Mouse (Mus musculus) liver, adult 2 months (tissue): ENCODE measurements around the gene Col26a1. TPM values are rescaled to one million over a fixed set of nuclear protein-coding genes. Genes with fewer than 3 reads are reported as not detected.
"Not testable (repeated sequence)": the region's sequence is repeated elsewhere in the genome, so short reads cannot be mapped to it uniquely, and the experiment has no call there.

Source experiments
- DNase-seq: peaks from one replicate; pipeline ENCODE4 v3.0.0-alpha.2; 2011; ENCODE audit warnings: low read depth, low spot score; ENCODE audit errors: extremely low read depth
- H3K27ac ChIP-seq: fragments of 200-500 bp; replicated peaks from 2 replicates; pipeline ENCODE4 v1.5.1; 2012; ENCODE audit warnings: low read depth, mild to moderate bottlenecking, control low read depth, inconsistent platforms, low read length; ENCODE audit not compliant: insufficient read depth
- H3K27me3 ChIP-seq: fragments of 200-500 bp; 2 replicates; pipeline ENCODE4 v1.6.1; 2012; ENCODE audit warnings: mild to moderate bottlenecking, moderate library complexity, low read length, inconsistent platforms; ENCODE audit not compliant: control insufficient read depth, insufficient read depth
- H3K36me3 ChIP-seq: fragments of 200-500 bp; 2 replicates; pipeline ENCODE4 v1.6.1; 2012; ENCODE audit warnings: low read length, inconsistent platforms; ENCODE audit not compliant: control insufficient read depth, insufficient read depth
- H3K4me1 ChIP-seq: fragments of 200-500 bp; 2 replicates; pipeline ENCODE4 v1.6.1; 2011; ENCODE audit warnings: low read length; ENCODE audit not compliant: control insufficient read depth, insufficient read depth
- H3K4me3 ChIP-seq: fragments of 200-500 bp; 2 replicates; pipeline ENCODE4 v1.5.1; 2011; ENCODE audit warnings: low read depth, mild to moderate bottlenecking, control low read depth, low read length, moderate library complexity; ENCODE audit not compliant: insufficient read depth
- H3K79me2 ChIP-seq: fragments of 200-500 bp; 2 replicates; pipeline ENCODE4 v1.6.1; 2012; ENCODE audit warnings: inconsistent platforms, mild to moderate bottlenecking, low read length, moderate library complexity; ENCODE audit not compliant: control insufficient read depth, insufficient read depth
- H3K9ac ChIP-seq: fragments of 200-500 bp; 2 replicates; pipeline ENCODE4 v1.6.1; 2012; ENCODE audit warnings: low read depth, mild to moderate bottlenecking, control low read depth, inconsistent platforms, low read length
- CTCF ChIP-seq: fragments of 200-500 bp; IDR thresholded peaks from 2 replicates; pipeline ENCODE4 v1.5.1; 2011; ENCODE audit warnings: low read depth, low read length, control low read depth
- POLR2A ChIP-seq: fragments of 200-500 bp; IDR thresholded peaks from 2 replicates; pipeline ENCODE4 v1.6.1; 2011; ENCODE audit warnings: low read length, control low read depth; ENCODE audit not compliant: insufficient read depth; ENCODE audit errors: extremely low read depth
- WGBS: fragments of 180-500 bp; shearing (Covaris S2); methylation state at CpG from one replicate; pipeline ENCODE4 v1.1.7; 2018; 5-methylcytosine and 5-hydroxymethylcytosine counted together
- polyA plus RNA-seq: library from polyadenylated mRNA; depleted of rRNA; stranded (reverse); fragments of >200 nt; gene quantifications from 2 replicates; pipeline ENCODE4 v1.2.3, GENCODE M21; 2012
- total RNA-seq: library from RNA; depleted of rRNA; stranded (reverse); fragments of >200 nt; gene quantifications from 2 replicates; pipeline ENCODE4 v1.2.3, GENCODE M21; 2014

Gene Col26a1
- total and polyA plus RNA-seq, 2 experiments: not detected

GRCm38 (mm10) chr5:136764157-136764669 lies 118.8 kb downstream of the Col26a1 start:
- TF ChIP-seq POLR2A: no peak
- TF ChIP-seq CTCF: no peak
- DNase-seq: no peak
- no peak overlapping the region for H3K9ac ChIP-seq
- no peaks in the 10 kb centered on the region for H3K36me3 ChIP-seq
- no peaks in the 10 kb centered on the region for H3K4me1 ChIP-seq
- no peak overlapping the region for H3K4me3 ChIP-seq
- H3K79me2 ChIP-seq: no peaks in the 10 kb centered on the region
- WGBS: 51% methylated on average over 8 of the region's 8 CpGs
- no peaks in the 10 kb centered on the region for H3K27me3 ChIP-seq
- H3K27ac ChIP-seq: no peak overlapping the region

GRCm38 (mm10) chr5:136760345-136760744 lies 122.7 kb downstream of the Col26a1 start:
- H3K36me3 ChIP-seq: no peaks in the 10 kb centered on the region
- no peaks in the 10 kb centered on the region for H3K4me1 ChIP-seq
- no peak for DNase-seq
- H3K27ac ChIP-seq: no peak overlapping the region
- TF ChIP-seq CTCF (no peak), POLR2A (no peak)
- H3K79me2 ChIP-seq: no peaks in the 10 kb centered on the region
- H3K27me3 ChIP-seq: no peaks in the 10 kb centered on the region
- WGBS: 60% methylated on average over 6 of the region's 6 CpGs
- no peak overlapping the region for H3K9ac ChIP-seq
- no peak overlapping the region for H3K4me3 ChIP-seq

- TF ChIP-seq POLR2A (no peak), CTCF (peak; percentile 57)
- Histone ChIP-seq H3K27me3 (no peaks in the 10 kb centered on the region), H3K4me3 (no peak overlapping the region), H3K27ac (no peak overlapping the region), H3K36me3 (no peaks in the 10 kb centered on the region), H3K9ac (no peak overlapping the region), H3K79me2 (no peaks in the 10 kb centered on the region), H3K4me1 (no peaks in the 10 kb centered on the region)
- WGBS: 50% methylated on average over 6 of the region's 6 CpGs
- DNase-seq: no peak
These were observed 123.2 kb downstream of the Col26a1 start for GRCm38 (mm10) chr5:136759781-136760180.

- no peaks in the 10 kb centered on the region for H3K4me1 ChIP-seq
- no peak overlapping the region for H3K27ac ChIP-seq
- H3K79me2 ChIP-seq: no peaks in the 10 kb centered on the region
- DNase-seq: peak; percentile 9
- TF ChIP-seq POLR2A: no peak
- peak; percentile 90 for TF ChIP-seq CTCF
- H3K9ac ChIP-seq: no peak overlapping the region
- under 1% methylated on average over 3 of the region's 3 CpGs for WGBS
- H3K4me3 ChIP-seq: no peak overlapping the region
- no peaks in the 10 kb centered on the region for H3K36me3 ChIP-seq
- H3K27me3 ChIP-seq: no peaks in the 10 kb centered on the region
These were observed 127.3 kb downstream of the Col26a1 start for GRCm38 (mm10) chr5:136755696-136756095.

GRCm38 (mm10) chr5:136754053-136754591 lies 128.9 kb downstream of the Col26a1 start:
- no peak for TF ChIP-seq CTCF
- TF ChIP-seq POLR2A: no peak
- WGBS: 65% methylated on average over 14 of the region's 14 CpGs

GRCm38 (mm10) chr5:136753176-136753575 lies 129.8 kb downstream of the Col26a1 start:
- not testable (repeated sequence) for H3K4me1 ChIP-seq, H3K4me3 ChIP-seq, DNase-seq, H3K79me2 ChIP-seq, H3K27ac ChIP-seq, H3K27me3 ChIP-seq, H3K9ac ChIP-seq, H3K36me3 ChIP-seq
- WGBS: 68% methylated on average over 7 of the region's 7 CpGs

More at GRCm38 (mm10) chr5:136754053-136754591, 128.9 kb downstream of the Col26a1 start:
- H3K27ac ChIP-seq: no peak overlapping the region
- H3K9ac ChIP-seq: no peak overlapping the region
- no peaks in the 10 kb centered on the region for H3K27me3 ChIP-seq
- no peaks in the 10 kb centered on the region for H3K4me1 ChIP-seq
- no peak overlapping the region for H3K4me3 ChIP-seq
- H3K79me2 ChIP-seq: no peaks in the 10 kb centered on the region
- DNase-seq: no peak
- H3K36me3 ChIP-seq: no peaks in the 10 kb centered on the region
